Mouse (Mus musculus): ENCODE data around the gene Ndufa6.

- no peak for TF ChIP-seq POLR2A (IDR thresholded peaks at IDR 0.05; ENCODE audit: control insufficient read depth, extremely low read depth, insufficient read depth, low read length, poor library complexity)
- TF ChIP-seq CTCF (IDR thresholded peaks at IDR 0.05; ENCODE audit: borderline replicate concordance, control insufficient read depth, extremely low read depth, insufficient read depth, low read length, poor library complexity): no peak
Measured at GRCm38 (mm10) chr15:82340414-82341035, 13.6 kb downstream of the Ndufa6 start.
